Mouse (Mus musculus) intestine, embryonic 16.5 days (tissue): Measurements from ENCODE around the gene Eci3. TPM values are rescaled to one million over a fixed set of nuclear protein-coding genes. Genes with fewer than 3 reads are reported as not detected.
"Not testable (repeated sequence)": the region's sequence is repeated elsewhere in the genome, so short reads cannot be mapped to it uniquely, and the experiment has no call there.

Experiments
- ATAC-seq: fragments of 200-750 bp; cut with Nextera tagmentation; 2 replicates; pipeline ENCODE4 v1.8.0; 2017; ENCODE audit warnings: moderate TSS enrichment, moderate library complexity
- H3K27ac ChIP-seq: fragments of 300-500 bp; sonication (generic); 2 replicates; pipeline ENCODE4 v1.5.1; 2014; ENCODE audit warnings: mild to moderate bottlenecking, low read length
- H3K27me3 ChIP-seq: fragments of 300-500 bp; sonication (generic); replicated peaks from 2 replicates; pipeline ENCODE4 v1.6.1; 2014; ENCODE audit warnings: low read length, control low read depth, mixed read lengths; ENCODE audit not compliant: control insufficient read depth, insufficient read depth
- H3K36me3 ChIP-seq: fragments of 300-500 bp; sonication (generic); 2 replicates; pipeline ENCODE4 v1.6.1; 2014; ENCODE audit warnings: low read length, control low read depth; ENCODE audit not compliant: control insufficient read depth, insufficient read depth
- H3K4me1 ChIP-seq: fragments of 300-500 bp; sonication (generic); 2 replicates; pipeline ENCODE4 v1.6.1; 2014; ENCODE audit warnings: low read length, control low read depth, mixed read lengths; ENCODE audit not compliant: control insufficient read depth, insufficient read depth
- H3K4me2 ChIP-seq: fragments of 300-500 bp; sonication (generic); 2 replicates; pipeline ENCODE4 v1.6.1; 2014; ENCODE audit warnings: low read depth, low read length, control low read depth
- H3K4me3 ChIP-seq: fragments of 300-500 bp; sonication (generic); 2 replicates; pipeline ENCODE4 v1.5.1; 2014; ENCODE audit warnings: mild to moderate bottlenecking, low read length
- H3K9ac ChIP-seq: fragments of 300-500 bp; sonication (generic); 2 replicates; pipeline ENCODE4 v1.6.1; 2014; ENCODE audit warnings: low read depth, low read length
- H3K9me3 ChIP-seq: fragments of 300-500 bp; sonication (generic); 2 replicates; pipeline ENCODE4 v1.6.1; 2016; ENCODE audit warnings: low read length, control low read depth; ENCODE audit not compliant: control insufficient read depth
- WGBS: fragments of 180-500 bp; shearing (Covaris S2); extraction: QIAGEN DNeasy Blood & Tissue Kit; methylation state at CpG from one replicate; pipeline ENCODE4 v1.1.7; 2014; 5-methylcytosine and 5-hydroxymethylcytosine counted together
- polyA plus RNA-seq: library from polyadenylated mRNA; unstranded; fragments of >200 nt; fragmentation: Nextera tagmentation; extraction: Ambion mirVana; gene quantifications from 2 replicates; pipeline ENCODE4 v1.2.1, GENCODE M21; 2015

Eci3 gene
- polyA plus RNA-seq, 1 experiment from 2014 or later, result 3.4 TPM

DNA sequence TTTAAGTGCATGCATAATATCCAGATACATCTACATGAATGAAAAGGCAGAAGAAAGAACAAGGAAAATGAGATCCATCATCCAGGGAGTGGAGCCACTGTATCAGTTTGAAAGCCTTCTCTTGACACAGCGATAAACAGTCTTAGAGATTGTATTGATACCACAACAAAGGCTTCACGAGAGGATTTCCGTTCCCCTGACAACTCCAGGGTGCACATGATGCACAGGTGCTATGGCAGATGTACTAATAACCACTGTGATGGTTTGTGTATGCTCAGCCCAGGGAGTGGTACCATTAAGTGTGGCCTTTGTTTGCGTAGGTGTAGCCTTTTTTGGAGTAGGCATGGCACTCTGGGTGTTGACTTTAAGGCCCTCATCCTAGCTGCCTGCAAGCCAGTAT is 6.7 kb downstream of the Eci3 start:
- no peak overlapping the region for H3K27ac ChIP-seq
- H3K27me3 ChIP-seq, result no peaks in the 10 kb centered on the region
- no peaks in the 10 kb centered on the region for H3K9me3 ChIP-seq
- WGBS, result 73% methylated on average over 4 of the region's 4 CpGs
- no peak overlapping the region for H3K9ac ChIP-seq
- no peak overlapping the region for H3K4me2 ChIP-seq
- no peaks in the 10 kb centered on the region for H3K4me1 ChIP-seq
- no peaks in the 10 kb centered on the region for H3K36me3 ChIP-seq
- ATAC-seq, result no peak
- H3K4me3 ChIP-seq, result no peak overlapping the region

DNA sequence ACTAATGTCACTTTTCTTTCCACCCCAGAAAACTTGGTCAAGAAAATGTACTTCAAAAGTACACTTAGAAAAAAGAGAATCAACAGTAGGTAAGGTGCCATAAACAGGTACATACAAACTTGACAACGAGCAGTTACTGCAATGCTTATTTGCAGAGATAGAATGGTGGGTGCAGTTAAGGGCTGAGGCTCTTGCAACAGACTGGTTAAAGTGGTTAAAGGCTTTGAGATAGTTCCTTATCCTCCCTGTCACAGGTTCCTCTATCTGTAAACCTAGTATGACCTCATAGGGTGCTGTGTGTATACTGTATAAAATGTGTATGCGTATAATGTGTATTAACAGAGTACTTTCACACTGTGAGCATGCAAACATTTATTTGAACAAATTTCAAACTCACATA is 12.2 kb downstream of the Eci3 start:
- not testable (repeated sequence) for H3K4me2 ChIP-seq, ATAC-seq, H3K27ac ChIP-seq, H3K9ac ChIP-seq, H3K9me3 ChIP-seq, H3K27me3 ChIP-seq, H3K36me3 ChIP-seq, H3K4me1 ChIP-seq, H3K4me3 ChIP-seq
- 84% methylated on average over 2 of the region's 2 CpGs for WGBS

DNA sequence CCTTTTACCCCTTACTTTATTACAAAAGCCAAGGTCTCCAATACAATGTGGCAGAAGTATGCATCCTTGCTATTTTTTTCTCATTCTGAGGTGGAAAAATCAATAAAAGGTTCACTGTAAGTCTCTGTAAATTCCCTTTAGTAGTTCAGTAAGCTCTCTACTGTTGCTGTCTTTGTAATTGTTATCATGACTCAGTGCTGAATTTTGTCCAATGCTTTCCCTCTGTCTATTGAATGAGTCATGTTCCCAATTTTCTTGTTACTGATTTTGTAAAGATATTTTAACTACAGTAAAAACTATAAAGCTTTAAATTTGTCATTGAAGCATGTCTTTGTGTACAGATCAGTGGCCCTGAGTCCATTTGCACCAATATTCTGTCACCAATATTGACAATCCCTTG is 21.2 kb downstream of the Eci3 start:
- no peaks in the 10 kb centered on the region for H3K4me1 ChIP-seq
- no peaks in the 10 kb centered on the region for H3K27me3 ChIP-seq
- no peak for ATAC-seq
- no peaks in the 10 kb centered on the region for H3K36me3 ChIP-seq
- no peak overlapping the region for H3K4me3 ChIP-seq
- no peaks in the 10 kb centered on the region; the same call in 1 of the 2 replicates for H3K9me3 ChIP-seq
- H3K9ac ChIP-seq, result no peak overlapping the region
- no peak overlapping the region for H3K27ac ChIP-seq
- H3K4me2 ChIP-seq, result no peak overlapping the region

DNA sequence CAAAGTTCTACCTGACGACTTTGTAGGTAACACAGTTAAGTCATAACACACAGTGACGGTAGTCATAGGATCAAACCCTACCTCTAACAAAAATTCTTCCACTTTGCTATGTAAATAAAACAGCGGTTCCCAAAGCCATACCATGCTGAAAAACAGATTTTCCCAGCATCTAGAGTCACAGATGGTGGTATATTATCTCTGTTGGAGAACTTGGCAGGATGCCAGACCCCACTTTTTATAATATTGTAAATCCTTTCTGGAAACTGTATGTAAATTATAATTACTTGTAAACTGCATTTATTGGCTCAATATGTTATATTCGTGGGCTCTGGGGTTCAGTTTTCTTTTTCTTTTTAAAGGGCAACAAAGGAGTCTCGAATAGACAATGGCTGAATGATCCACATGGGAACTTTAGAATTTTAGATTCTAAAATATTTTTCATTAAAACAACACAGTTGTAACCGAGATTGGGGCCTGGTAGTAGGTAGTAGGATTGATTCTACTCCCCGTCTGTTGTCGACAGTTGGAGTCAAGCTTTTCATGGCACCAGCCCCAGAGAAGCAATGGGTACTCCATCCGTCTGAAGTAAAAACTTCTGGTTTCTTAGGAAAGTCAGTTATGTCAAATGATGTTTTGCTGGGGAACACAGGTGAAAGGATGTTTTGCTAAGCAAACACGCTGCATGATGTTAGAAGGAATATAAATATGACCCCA is 28.5 kb downstream of the Eci3 start:
- H3K36me3 ChIP-seq, result no peaks in the 10 kb centered on the region
- no peak overlapping the region for H3K4me2 ChIP-seq
- no peaks in the 10 kb centered on the region for H3K9me3 ChIP-seq
- H3K4me1 ChIP-seq, result no peaks in the 10 kb centered on the region
- 71% methylated on average over 10 of the region's 10 CpGs for WGBS
- no peaks in the 10 kb centered on the region for H3K27me3 ChIP-seq
- no peak overlapping the region for H3K4me3 ChIP-seq
- no peak overlapping the region for H3K27ac ChIP-seq
- no peak for ATAC-seq
- H3K9ac ChIP-seq, result no peak overlapping the region

GRCm38 (mm10) chr13:34924210-34924609 is 39.4 kb downstream of the Eci3 start, which contains the start of the genes Fam217a and 4933417A18Rik:
TSS of gene Fam217a (minus strand) at chr13:34924310.
TSS of gene 4933417A18Rik (plus strand) at chr13:34924409.
- H3K9ac ChIP-seq, result no peak within 1 kb of the TSS
- WGBS, result 81% methylated on average over 4 of the region's 4 CpGs
- no peak within 1 kb of the TSS for H3K4me2 ChIP-seq

DNA sequence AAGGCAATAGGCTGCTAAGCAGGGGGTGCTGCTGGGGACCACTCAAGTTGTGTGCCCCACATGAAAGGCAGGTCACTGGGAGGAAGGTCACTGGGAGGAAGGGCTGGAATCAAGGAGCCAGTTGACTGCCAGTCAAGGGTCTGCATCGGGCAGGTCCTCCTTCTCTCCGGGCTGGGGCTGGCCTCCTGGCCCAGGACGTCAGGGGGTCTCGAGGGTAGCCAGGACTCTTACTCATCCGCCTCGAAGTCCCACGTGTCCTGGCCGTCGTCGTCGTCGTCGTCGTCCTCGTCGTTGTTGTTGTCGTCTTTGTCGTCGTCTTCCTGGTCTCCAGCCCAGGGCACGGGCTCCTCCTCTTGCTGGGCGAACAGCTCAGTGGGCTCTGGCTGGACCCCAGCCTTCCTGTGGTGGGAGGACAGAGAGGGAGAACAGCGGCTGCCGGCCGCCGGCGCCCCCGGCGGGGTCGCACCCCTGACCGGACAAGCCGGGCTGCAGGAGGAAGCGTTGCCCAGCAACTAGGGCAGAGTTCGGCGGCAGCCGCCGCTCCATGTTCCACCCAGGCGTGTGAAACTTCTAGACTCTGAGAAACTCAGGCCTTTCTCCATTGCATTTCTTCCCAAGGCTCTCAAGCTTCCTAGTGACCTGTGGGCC is 47.0 kb downstream of the Eci3 start:
- peak overlapping the region; percentile 72 for H3K4me2 ChIP-seq
- peak; percentile 48; the same call in 1 of the 2 replicates for ATAC-seq
- H3K27me3 ChIP-seq, result no peaks in the 10 kb centered on the region
- H3K9me3 ChIP-seq, result no peaks in the 10 kb centered on the region
- H3K9ac ChIP-seq, result peak overlapping the region; percentile 65
- no peak overlapping the region for H3K27ac ChIP-seq
- WGBS, result 30% methylated on average over 37 of the region's 37 CpGs
- H3K4me1 ChIP-seq, result no peaks in the 10 kb centered on the region
- H3K4me3 ChIP-seq, result peak overlapping the region; percentile 38
- no peaks in the 10 kb centered on the region for H3K36me3 ChIP-seq

More at GRCm38 (mm10) chr13:34924210-34924609, 39.4 kb downstream of the Eci3 start, which contains the start of the genes Fam217a and 4933417A18Rik:
- H3K9me3 ChIP-seq, result no peaks in the 10 kb centered on the region
- no peak within 1 kb of the TSS for H3K27ac ChIP-seq
- ATAC-seq, result no peak
- H3K27me3 ChIP-seq, result no peaks in the 10 kb centered on the region
- no peaks in the 10 kb centered on the region for H3K36me3 ChIP-seq
- H3K4me3 ChIP-seq, result no peak within 1 kb of the TSS
- no peaks in the 10 kb centered on the region for H3K4me1 ChIP-seq

DNA sequence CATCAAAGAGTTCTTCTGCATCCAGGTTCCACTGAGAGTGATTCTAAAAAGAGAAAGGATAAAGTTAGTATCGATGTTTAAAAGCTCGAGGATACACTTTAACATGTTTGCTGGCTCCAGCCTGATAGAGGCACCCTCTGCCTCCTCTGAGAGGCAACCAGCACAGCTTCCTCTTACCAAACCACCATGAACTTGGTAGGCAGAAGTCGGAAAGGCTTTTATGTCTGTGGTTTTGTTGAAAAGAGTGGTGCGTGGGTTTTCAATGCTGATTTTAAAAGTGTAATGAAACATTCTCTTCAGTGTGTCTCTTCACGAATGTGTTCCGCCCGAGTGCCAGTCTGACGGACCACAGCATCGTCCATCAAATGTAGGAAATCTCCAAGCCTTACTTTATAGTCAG is 49.0 kb downstream of the Eci3 start:
- no peaks in the 10 kb centered on the region for H3K27me3 ChIP-seq
- no peak overlapping the region for H3K27ac ChIP-seq
- no peak overlapping the region for H3K4me3 ChIP-seq
- no peak for ATAC-seq
- WGBS, result 84% methylated on average over 9 of the region's 9 CpGs
- no peak overlapping the region for H3K9ac ChIP-seq
- H3K36me3 ChIP-seq, result no peaks in the 10 kb centered on the region
- H3K4me2 ChIP-seq, result no peak overlapping the region
- no peaks in the 10 kb centered on the region for H3K4me1 ChIP-seq
- H3K9me3 ChIP-seq, result no peaks in the 10 kb centered on the region

Other genes with a start within 250 kb of the Eci3 start
- gene Fam50b, start 229.0 kb downstream of the Eci3 start, polyA plus RNA-seq, result not detected in 2 replicates
- gene Prpf4b, start 88.5 kb downstream of the Eci3 start, polyA plus RNA-seq, result 50.9 and 55.5 TPM in 2 replicates
- 0.54 and 1.2 TPM in 2 replicates for gene Fam217a, start 39.5 kb downstream of the Eci3 start, polyA plus RNA-seq
- not detected in 2 replicates for gene 4933417A18Rik, start 39.4 kb downstream of the Eci3 start, polyA plus RNA-seq
- 174 and 180 TPM in 2 replicates for gene Eci2, start 63.3 kb upstream of the Eci3 start, polyA plus RNA-seq